In genomic region chr12:79969346-79970226, GRCm38 (mm10) we compare ENCODE assay signal across 8 mouse cellular contexts.
DNase-seq lines count a peak whose midpoint lies in the region; ATAC-seq and TF ChIP-seq lines count a peak whose summit lies in the region.

No protein-coding gene starts in this region.

- peak; percentile 19; the same call in 1 of the 2 replicates for TF ChIP-seq CTCF in liver, adult 2 months (IDR thresholded peaks at IDR 0.05; ENCODE audit: low read depth, low read length)

- no peaks in the 10 kb centered on the region for H3K36me3 ChIP-seq in embryonic facial prominence, embryonic 14.5 days (ENCODE audit: control insufficient read depth, insufficient read depth, low read length)
- H3K36me3 ChIP-seq in hindbrain, embryonic 13.5 days, result no peaks in the 10 kb centered on the region
- H3K36me3 ChIP-seq in liver, adult 2 months (ENCODE audit: control insufficient read depth, insufficient read depth, low read length), result no peaks in the 10 kb centered on the region
- no peaks in the 10 kb centered on the region for H3K36me3 ChIP-seq in stomach, embryonic 14.5 days (ENCODE audit: control insufficient read depth, insufficient read depth, low read length)

- TF ChIP-seq POLR2A in liver, adult 2 months (IDR thresholded peaks at IDR 0.05; ENCODE audit: extremely low read depth, insufficient read depth, low read length), result no peak

- H3K79me2 ChIP-seq in liver, adult 2 months (ENCODE audit: control insufficient read depth, insufficient read depth, low read length), result no peaks in the 10 kb centered on the region

- 91% methylated on average over 3 of the region's 3 CpGs for WGBS in embryonic facial prominence, embryonic 14.5 days
- WGBS in hindbrain, embryonic 13.5 days, result 77% methylated on average over 3 of the region's 3 CpGs
- WGBS in liver, adult 2 months, result 37% methylated on average over 3 of the region's 3 CpGs
- WGBS in stomach, embryonic 14.5 days, result 72% methylated on average over 3 of the region's 3 CpGs

- 0 out of 2 replicates have a peak overlapping the region, but pooled peaks have one; percentile 10 for H3K9ac ChIP-seq in embryonic facial prominence, embryonic 14.5 days (ENCODE audit: low read depth, low read length)
- no peak overlapping the region; the same call in 1 of the 2 replicates for H3K9ac ChIP-seq in hindbrain, embryonic 13.5 days
- H3K9ac ChIP-seq in liver, adult 2 months (ENCODE audit: low read depth, low read length), result peak overlapping the region; percentile 12; the same call in 1 of the 2 replicates
- H3K9ac ChIP-seq in stomach, embryonic 14.5 days (replicated peaks; ENCODE audit: low read depth, low read length), result no peak overlapping the region

- ATAC-seq in embryonic facial prominence, embryonic 14.5 days (ENCODE audit: low read depth), result peak; percentile 35; the same call in 1 of the 2 replicates
- ATAC-seq in hindbrain, embryonic 13.5 days (ENCODE audit: low FRiP score), result peak; percentile 44
- no peak for ATAC-seq in stomach, embryonic 14.5 days (ENCODE audit: insufficient number of reproducible peaks, insufficient read depth, low FRiP score, low read depth)

- peak overlapping the region; percentile 89 for H3K27ac ChIP-seq in embryonic facial prominence, embryonic 14.5 days (replicated peaks; ENCODE audit: low read depth, low read length)
- H3K27ac ChIP-seq in hindbrain, embryonic 13.5 days, result peak overlapping the region; percentile 83
- peak overlapping the region; percentile 85 for H3K27ac ChIP-seq in liver, adult 2 months (replicated peaks; ENCODE audit: insufficient read depth, low read depth, low read length)
- H3K27ac ChIP-seq in stomach, embryonic 14.5 days (ENCODE audit: low read length), result peak overlapping the region; percentile 81

- intact Hi-C loops in left cerebral cortex, postnatal 10 days (cut with DNase I), result loop anchor here (5.0 kb wide), 2 partner anchors 143 to 357 kb away; partner anchors contain the start of gene Zfp36l1

- no peak overlapping the region for H3K4me3 ChIP-seq in embryonic facial prominence, embryonic 14.5 days (ENCODE audit: low read depth, low read length)
- H3K4me3 ChIP-seq in hindbrain, embryonic 13.5 days, result no peak overlapping the region
- H3K4me3 ChIP-seq in liver, adult 2 months (ENCODE audit: insufficient read depth, low read depth, low read length), result no peak overlapping the region
- H3K4me3 ChIP-seq in stomach, embryonic 14.5 days (ENCODE audit: low read depth, low read length), result no peak overlapping the region

- H3K27me3 ChIP-seq in embryonic facial prominence, embryonic 14.5 days (replicated peaks; ENCODE audit: control insufficient read depth, insufficient read depth, low read length), result no peaks in the 10 kb centered on the region
- 0 out of 2 replicates have a peak, but pooled peaks cover 4% of the 10 kb centered on the region for H3K27me3 ChIP-seq in hindbrain, embryonic 13.5 days
- H3K27me3 ChIP-seq in liver, adult 2 months (ENCODE audit: control insufficient read depth, insufficient read depth, low read length), result no peaks in the 10 kb centered on the region
- no peaks in the 10 kb centered on the region for H3K27me3 ChIP-seq in stomach, embryonic 14.5 days (ENCODE audit: control insufficient read depth, insufficient read depth, low read length)

- H3K4me1 ChIP-seq in embryonic facial prominence, embryonic 14.5 days (ENCODE audit: control insufficient read depth, insufficient read depth, low read length), result peaks cover 72% of the 10 kb centered on the region
- peaks cover 56% of the 10 kb centered on the region for H3K4me1 ChIP-seq in hindbrain, embryonic 13.5 days (replicated peaks)
- peaks cover 31% of the 10 kb centered on the region for H3K4me1 ChIP-seq in liver, adult 2 months (ENCODE audit: control insufficient read depth, insufficient read depth, low read length)
- H3K4me1 ChIP-seq in stomach, embryonic 14.5 days (ENCODE audit: control insufficient read depth, insufficient read depth, low read length), result peaks cover 69% of the 10 kb centered on the region

- peak; percentile 44 to 63 for DNase-seq in left cerebral cortex, postnatal 10 days (ENCODE audit: extremely low spot score in 1 of 2, low spot score in 2 of 2)
- no peak for DNase-seq in left cerebral cortex, adult 18-20 months (ENCODE audit: low spot score in 2 of 2)
- DNase-seq in embryonic facial prominence, embryonic 14.5 days (ENCODE audit: low spot score), result peak; percentile 84
- peak; percentile 94 for DNase-seq in liver, adult 2 months (ENCODE audit: extremely low read depth, low read depth, low spot score)
- no peak for DNase-seq in embryo, embryonic 11 days
- no peak for DNase-seq in frontal cortex, adult 2 months (ENCODE audit: extremely low spot score in 1 of 2, low spot score in 1 of 2)

- no peak overlapping the region for H3K4me2 ChIP-seq in embryonic facial prominence, embryonic 14.5 days (ENCODE audit: low read depth, low read length)
- no peak overlapping the region for H3K4me2 ChIP-seq in hindbrain, embryonic 13.5 days
- H3K4me2 ChIP-seq in stomach, embryonic 14.5 days (replicated peaks; ENCODE audit: low read depth, low read length), result no peak overlapping the region

- no peaks in the 10 kb centered on the region for H3K9me3 ChIP-seq in embryonic facial prominence, embryonic 14.5 days (ENCODE audit: control insufficient read depth, low read length)
- H3K9me3 ChIP-seq in hindbrain, embryonic 13.5 days, result no peaks in the 10 kb centered on the region
- no peaks in the 10 kb centered on the region for H3K9me3 ChIP-seq in stomach, embryonic 14.5 days (ENCODE audit: control insufficient read depth, low read depth, low read length)

Comparison
In these comparisons a context has a peak if more than half of its experiments do, and no peak if none do; other contexts are left out.
1. DNase-seq: peak in left cerebral cortex, postnatal 10 days (2 of 2), embryonic facial prominence, embryonic 14.5 days (single experiment) and liver, adult 2 months (single experiment); none in left cerebral cortex, adult 18-20 months (0 of 2), embryo, embryonic 11 days (single experiment) and frontal cortex, adult 2 months (0 of 2).
2. H3K9ac ChIP-seq: peak in embryonic facial prominence, embryonic 14.5 days (single experiment) and liver, adult 2 months (single experiment); none in hindbrain, embryonic 13.5 days (single experiment) and stomach, embryonic 14.5 days (single experiment).
3. Peak in every context shown above with its lines, with median percentiles within 50 percentile points of each other: H3K27ac ChIP-seq.